Mouse (Mus musculus) hindbrain, embryonic 16.5 days (tissue): ENCODE measurements around the gene Dll4. TPM values are rescaled to one million over a fixed set of nuclear protein-coding genes. Genes with fewer than 3 reads are reported as not detected.

Experiments
- ATAC-seq: fragments of 200-750 bp; cut with Nextera tagmentation; 2 replicates; pipeline ENCODE4 v1.8.0; 2017; ENCODE audit warnings: moderate TSS enrichment, moderate library complexity
- H3K27ac ChIP-seq: fragments of 300-500 bp; sonication (generic); 2 replicates; pipeline ENCODE4 v1.5.1; 2014; ENCODE audit warnings: low read depth, mild to moderate bottlenecking, control low read depth, low read length, moderate library complexity
- H3K27me3 ChIP-seq: fragments of 300-500 bp; sonication (generic); replicated peaks from 2 replicates; pipeline ENCODE4 v1.6.1; 2014; ENCODE audit warnings: low read length; ENCODE audit not compliant: control insufficient read depth, insufficient read depth
- H3K36me3 ChIP-seq: fragments of 300-500 bp; sonication (generic); 2 replicates; pipeline ENCODE4 v1.6.1; 2014; ENCODE audit warnings: mild to moderate bottlenecking, low read length, moderate library complexity, mixed read lengths; ENCODE audit not compliant: control insufficient read depth, insufficient read depth
- H3K4me1 ChIP-seq: fragments of 300-500 bp; sonication (generic); 2 replicates; pipeline ENCODE4 v1.6.1; 2014; ENCODE audit warnings: low read depth, low read length; ENCODE audit not compliant: control insufficient read depth, insufficient read depth
- H3K4me2 ChIP-seq: fragments of 300-500 bp; sonication (generic); 2 replicates; pipeline ENCODE4 v1.6.1; 2014; ENCODE audit warnings: mild to moderate bottlenecking, low read length, control low read depth, moderate library complexity
- H3K4me3 ChIP-seq: fragments of 300-500 bp; sonication (generic); 2 replicates; pipeline ENCODE4 v1.5.1; 2014; ENCODE audit warnings: mild to moderate bottlenecking, low read length, control low read depth, moderate library complexity
- H3K9ac ChIP-seq: fragments of 300-500 bp; sonication (generic); 2 replicates; pipeline ENCODE4 v1.6.1; 2014; ENCODE audit warnings: low read depth, mild to moderate bottlenecking, control low read depth, low read length, moderate library complexity
- H3K9me3 ChIP-seq: fragments of 300-500 bp; sonication (generic); 2 replicates; pipeline ENCODE4 v1.6.1; 2014; ENCODE audit warnings: mild to moderate bottlenecking, low read length, moderate library complexity; ENCODE audit not compliant: control insufficient read depth
- WGBS: fragments of 180-500 bp; shearing (Covaris S2); extraction: QIAGEN DNeasy Blood & Tissue Kit; methylation state at CpG from one replicate; pipeline ENCODE4 v1.1.7; 2014; 5-methylcytosine and 5-hydroxymethylcytosine counted together
- polyA plus RNA-seq: library from polyadenylated mRNA; unstranded; fragments of >200 nt; fragmentation: Nextera tagmentation; extraction: Ambion mirVana; gene quantifications from 2 replicates; pipeline ENCODE4 v1.2.1, GENCODE M21; 2015

Dll4 gene
- polyA plus RNA-seq, 1 experiment from 2014 or later, result 6.0 TPM

DNA sequence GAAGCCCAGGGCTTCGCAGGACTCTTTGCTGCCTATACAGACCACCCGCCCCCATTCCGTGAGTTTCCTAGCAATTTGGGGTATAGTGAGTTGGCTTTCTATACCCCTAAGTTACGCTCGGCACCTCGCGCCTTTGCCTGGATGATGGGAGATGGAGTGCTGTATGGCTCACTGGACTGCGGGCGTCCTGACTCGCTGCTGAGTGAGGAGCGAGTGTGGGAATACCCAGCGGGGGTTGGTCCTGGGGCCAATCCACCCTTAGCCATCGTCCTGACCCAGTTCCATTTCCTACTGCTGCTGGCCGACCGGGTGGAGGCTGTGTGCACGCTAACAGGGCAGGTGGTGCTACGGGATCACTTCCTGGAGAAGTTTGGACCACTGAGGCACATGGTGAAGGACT lies 32.3 kb upstream of the Dll4 start:
- Histone ChIP-seq H3K9ac (no peak overlapping the region), H3K27me3 (no peaks in the 10 kb centered on the region), H3K4me1 (peaks cover 11% of the 10 kb centered on the region), H3K9me3 (no peaks in the 10 kb centered on the region), H3K4me3 (no peak overlapping the region), H3K27ac (no peak overlapping the region), H3K36me3 (peaks cover 41% of the 10 kb centered on the region), H3K4me2 (no peak overlapping the region)
- no peak for ATAC-seq
- 95% methylated on average over 17 of the region's 17 CpGs for WGBS

DNA sequence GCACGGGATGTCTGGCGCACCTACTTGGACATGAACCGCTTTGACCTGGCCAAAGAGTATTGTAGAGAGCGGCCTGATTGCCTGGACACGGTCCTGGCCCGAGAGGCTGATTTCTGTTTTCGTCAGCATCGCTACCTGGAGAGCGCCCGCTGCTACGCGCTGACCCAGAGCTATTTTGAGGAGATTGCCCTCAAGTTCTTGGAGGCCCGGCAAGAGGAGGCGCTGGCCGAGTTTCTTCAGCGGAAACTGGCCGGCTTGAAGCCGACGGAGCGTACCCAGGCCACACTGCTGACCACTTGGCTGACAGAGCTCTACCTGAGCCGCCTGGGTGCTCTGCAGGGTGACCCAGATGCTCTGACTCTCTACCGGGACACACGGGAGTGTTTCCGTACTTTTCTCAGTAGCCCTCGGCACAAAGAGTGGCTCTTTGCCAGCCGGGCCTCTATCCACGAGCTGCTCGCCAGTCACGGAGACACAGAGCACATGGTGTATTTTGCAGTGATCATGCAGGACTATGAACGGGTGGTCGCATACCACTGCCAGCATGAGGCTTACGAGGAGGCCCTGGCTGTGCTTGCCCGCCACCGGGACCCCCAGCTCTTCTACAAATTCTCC lies 31.7 kb upstream of the Dll4 start:
- no peak overlapping the region for H3K4me2 ChIP-seq
- ATAC-seq, result no peak
- no peak overlapping the region for H3K4me3 ChIP-seq
- peaks cover 44% of the 10 kb centered on the region for H3K36me3 ChIP-seq
- no peaks in the 10 kb centered on the region for H3K27me3 ChIP-seq
- no peak overlapping the region for H3K27ac ChIP-seq
- peaks cover 11% of the 10 kb centered on the region for H3K4me1 ChIP-seq
- 92% methylated on average over 34 of the region's 34 CpGs for WGBS
- H3K9me3 ChIP-seq, result no peaks in the 10 kb centered on the region
- no peak overlapping the region for H3K9ac ChIP-seq

DNA sequence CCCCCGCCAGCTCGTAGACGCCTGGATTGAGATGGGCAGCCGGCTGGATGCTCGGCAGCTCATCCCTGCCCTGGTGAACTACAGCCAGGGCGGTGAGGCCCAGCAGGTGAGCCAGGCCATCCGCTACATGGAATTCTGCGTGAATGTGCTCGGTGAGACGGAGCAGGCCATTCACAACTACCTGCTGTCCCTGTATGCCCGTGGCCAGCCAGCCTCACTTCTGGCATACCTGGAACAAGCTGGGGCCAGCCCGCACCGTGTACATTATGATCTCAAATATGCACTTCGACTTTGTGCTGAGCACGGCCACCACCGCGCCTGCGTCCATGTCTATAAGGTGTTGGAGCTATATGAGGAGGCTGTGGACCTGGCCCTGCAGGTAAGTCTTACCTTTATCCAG lies 31.2 kb upstream of the Dll4 start:
- H3K4me1 ChIP-seq, result peaks cover 7% of the 10 kb centered on the region
- H3K9me3 ChIP-seq, result no peaks in the 10 kb centered on the region
- H3K4me2 ChIP-seq, result no peak overlapping the region
- H3K27me3 ChIP-seq, result no peaks in the 10 kb centered on the region
- peaks cover 46% of the 10 kb centered on the region for H3K36me3 ChIP-seq
- no peak overlapping the region for H3K9ac ChIP-seq
- WGBS, result 94% methylated on average over 18 of the region's 18 CpGs
- ATAC-seq, result no peak
- H3K27ac ChIP-seq, result no peak overlapping the region
- no peak overlapping the region for H3K4me3 ChIP-seq

DNA sequence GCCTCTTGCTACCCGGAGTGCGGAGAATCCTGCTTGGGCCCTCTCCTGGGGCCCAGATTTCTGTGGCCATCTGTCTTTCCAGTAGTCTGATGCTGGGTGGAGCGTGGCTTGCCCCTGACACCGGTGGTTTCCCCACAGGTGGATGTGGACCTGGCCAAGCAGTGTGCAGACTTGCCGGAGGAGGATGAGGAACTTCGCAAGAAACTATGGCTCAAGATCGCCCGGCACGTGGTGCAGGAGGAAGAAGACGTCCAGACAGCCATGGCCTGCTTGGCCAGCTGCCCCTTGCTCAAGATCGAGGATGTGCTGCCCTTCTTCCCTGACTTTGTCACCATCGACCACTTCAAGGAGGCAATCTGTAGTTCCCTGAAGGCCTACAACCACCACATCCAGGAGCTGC lies 28.8 kb upstream of the Dll4 start:
- ATAC-seq, result no peak
- H3K36me3 ChIP-seq, result peaks cover 44% of the 10 kb centered on the region
- no peak overlapping the region for H3K9ac ChIP-seq
- no peak overlapping the region for H3K4me2 ChIP-seq
- H3K27ac ChIP-seq, result no peak overlapping the region
- 96% methylated on average over 12 of the region's 12 CpGs for WGBS
- H3K27me3 ChIP-seq, result no peaks in the 10 kb centered on the region
- no peaks in the 10 kb centered on the region for H3K9me3 ChIP-seq
- no peak overlapping the region for H3K4me3 ChIP-seq
- peaks cover 12% of the 10 kb centered on the region for H3K4me1 ChIP-seq

DNA sequence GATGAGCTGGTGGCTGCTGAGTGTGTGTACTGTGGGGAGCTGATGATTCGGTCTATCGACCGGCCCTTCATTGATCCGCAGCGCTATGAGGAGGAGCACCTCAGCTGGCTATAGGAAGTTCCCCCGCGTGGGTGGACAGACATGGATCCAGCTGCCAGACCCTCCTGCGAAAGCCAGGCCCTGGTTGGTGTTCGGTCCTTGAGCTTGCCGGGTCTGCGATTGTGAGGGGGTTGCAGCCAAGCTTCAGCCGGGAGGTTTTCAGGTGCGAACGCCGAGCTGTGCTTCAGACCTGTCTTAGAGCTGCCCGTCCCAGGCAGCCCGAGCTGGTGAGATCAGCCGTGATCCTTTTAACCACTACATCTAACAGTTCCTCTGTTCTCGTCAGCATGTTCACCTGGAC lies 28.1 kb upstream of the Dll4 start:
- H3K4me1 ChIP-seq, result peaks cover 12% of the 10 kb centered on the region
- no peaks in the 10 kb centered on the region for H3K9me3 ChIP-seq
- H3K9ac ChIP-seq, result no peak overlapping the region
- WGBS, result 94% methylated on average over 19 of the region's 19 CpGs
- no peak for ATAC-seq
- H3K4me2 ChIP-seq, result no peak overlapping the region
- no peak overlapping the region for H3K27ac ChIP-seq
- no peak overlapping the region for H3K4me3 ChIP-seq
- H3K36me3 ChIP-seq, result peaks cover 40% of the 10 kb centered on the region
- H3K27me3 ChIP-seq, result no peaks in the 10 kb centered on the region

- no peak overlapping the region for H3K27ac ChIP-seq
- H3K4me3 ChIP-seq, result no peak overlapping the region
- H3K9me3 ChIP-seq, result no peaks in the 10 kb centered on the region
- WGBS, result 51% methylated on average over 5 of the region's 5 CpGs
- H3K9ac ChIP-seq, result no peak overlapping the region
- no peaks in the 10 kb centered on the region for H3K27me3 ChIP-seq
- ATAC-seq, result no peak
- peaks cover 34% of the 10 kb centered on the region for H3K36me3 ChIP-seq
- H3K4me1 ChIP-seq, result peaks cover 12% of the 10 kb centered on the region
- H3K4me2 ChIP-seq, result no peak overlapping the region
Observed at GRCm38 (mm10) chr2:119298330-119298729, 27.3 kb upstream of the Dll4 start.

DNA sequence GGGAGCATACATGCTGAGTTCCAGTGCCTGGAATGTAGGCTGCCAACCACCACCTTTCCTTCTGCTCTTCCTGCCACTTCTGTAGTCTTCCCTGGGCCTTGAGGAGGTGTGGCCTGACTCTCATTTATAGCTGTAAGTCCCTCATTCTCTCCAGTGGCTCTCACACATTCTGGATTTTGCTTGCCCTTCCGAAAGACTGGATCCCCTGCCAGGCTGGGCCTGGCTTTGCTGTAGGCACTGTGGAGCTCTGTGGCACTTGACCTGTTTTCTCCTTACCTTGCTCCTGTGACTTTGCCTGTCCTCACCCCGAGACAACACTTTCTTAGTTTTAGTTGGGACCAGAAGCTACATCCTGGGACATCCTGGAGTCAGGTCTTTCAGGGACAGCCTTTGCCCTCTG lies 26.7 kb upstream of the Dll4 start:
- Histone ChIP-seq H3K4me2 (no peak overlapping the region), H3K4me1 (peaks cover 12% of the 10 kb centered on the region), H3K9ac (no peak overlapping the region), H3K4me3 (no peak overlapping the region), H3K27me3 (no peaks in the 10 kb centered on the region), H3K27ac (no peak overlapping the region), H3K36me3 (peaks cover 29% of the 10 kb centered on the region), H3K9me3 (no peaks in the 10 kb centered on the region)
- no peak for ATAC-seq
- 88% methylated on average over 2 of the region's 2 CpGs for WGBS

DNA sequence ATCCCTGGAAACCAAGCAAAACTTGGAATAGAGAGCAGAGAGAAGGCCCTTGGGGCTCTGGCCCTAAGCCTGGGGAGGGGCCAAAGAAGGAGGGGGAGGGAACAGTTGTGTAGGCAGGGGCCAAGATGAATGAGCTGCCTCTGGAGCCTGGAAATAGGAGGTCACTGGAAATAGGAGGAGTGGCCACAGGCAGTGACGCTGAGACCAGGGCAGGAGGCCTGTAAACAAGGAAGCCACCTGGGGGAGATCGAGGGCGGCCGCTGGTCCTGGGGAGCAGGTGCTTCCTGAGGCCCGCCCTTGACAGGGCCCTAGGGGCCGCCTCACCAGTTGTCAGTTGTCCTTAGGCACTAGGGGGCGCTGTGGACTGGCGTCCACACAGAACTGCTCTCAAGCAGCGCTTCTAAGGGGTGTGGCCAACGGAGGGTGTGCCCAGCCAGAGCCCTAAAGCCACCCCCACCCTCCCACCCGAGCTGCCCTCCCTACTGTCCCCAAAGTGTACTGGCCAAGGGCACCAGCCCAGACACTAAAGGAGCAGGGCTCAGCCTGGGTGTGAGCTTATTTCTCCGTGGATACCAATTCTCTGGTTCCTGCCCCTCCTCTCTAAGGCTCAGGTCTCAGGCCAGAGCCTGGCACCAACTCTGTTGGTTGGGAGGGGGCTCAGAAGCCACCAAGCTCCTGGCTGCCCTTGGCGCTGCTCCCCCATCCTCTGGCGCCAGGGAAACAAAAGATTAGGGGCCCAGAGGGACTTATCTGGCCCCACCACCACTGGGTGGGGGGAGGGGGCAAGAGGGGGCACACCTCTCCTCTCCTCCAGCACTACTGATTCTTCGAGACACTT lies 25.4 kb upstream of the Dll4 start:
- H3K27me3 ChIP-seq, result no peaks in the 10 kb centered on the region
- no peak overlapping the region for H3K4me3 ChIP-seq
- H3K4me2 ChIP-seq, result peak overlapping the region; percentile 33
- peak; percentile 64 for ATAC-seq
- peak overlapping the region; percentile 72 for H3K27ac ChIP-seq
- H3K9me3 ChIP-seq, result no peaks in the 10 kb centered on the region
- peaks cover 17% of the 10 kb centered on the region for H3K36me3 ChIP-seq
- WGBS, result 6% methylated on average over 14 of the region's 15 CpGs
- no peak overlapping the region for H3K9ac ChIP-seq
- peaks cover 15% of the 10 kb centered on the region for H3K4me1 ChIP-seq

- Histone ChIP-seq H3K9ac (0 out of 2 replicates have a peak overlapping the region, but pooled peaks have one; percentile 23), H3K27me3 (no peaks in the 10 kb centered on the region), H3K4me2 (no peak overlapping the region; the same call in 1 of the 2 replicates), H3K9me3 (no peaks in the 10 kb centered on the region), H3K36me3 (peaks cover 16% of the 10 kb centered on the region), H3K27ac (peak overlapping the region; percentile 72), H3K4me1 (peaks cover 15% of the 10 kb centered on the region), H3K4me3 (no peak overlapping the region)
- peak; percentile 68 for ATAC-seq
- WGBS, result 37% methylated on average over 7 of the region's 7 CpGs
Observed at GRCm38 (mm10) chr2:119300819-119301493, 24.6 kb upstream of the Dll4 start.
